Mouse (Mus musculus): ENCODE measurements around the gene Dclre1c. TPM values are rescaled to one million over a fixed set of nuclear protein-coding genes. Genes with fewer than 3 reads are reported as not detected.

Dclre1c gene
- total and polyA plus RNA-seq, 3 experiments = 6.0 to 9.6 (median 7.0) TPM

DNA sequence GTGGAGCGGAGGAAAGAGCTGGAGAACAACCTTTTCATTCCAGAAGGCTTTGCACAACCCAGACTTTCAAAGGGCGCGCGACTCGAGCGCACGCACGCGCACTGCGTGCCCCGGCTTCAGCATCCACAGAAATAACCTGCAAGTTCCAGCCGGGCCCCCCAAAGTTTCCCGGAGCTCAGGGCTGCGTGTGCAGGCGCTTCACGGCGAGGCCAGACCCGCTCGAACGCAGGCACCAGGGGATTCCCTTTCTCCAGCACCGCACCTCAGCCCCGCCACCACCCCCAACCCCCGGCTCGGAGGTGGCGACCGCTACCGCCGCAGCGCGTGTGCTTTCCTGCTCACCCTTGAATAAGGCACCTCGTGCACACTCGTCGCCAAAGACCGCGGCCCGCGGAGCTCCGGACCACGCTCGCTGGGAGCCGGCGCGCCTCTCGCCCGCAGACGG lies 50.5 kb downstream of the Dclre1c start:
- Histone ChIP-seq H3K9me3 (replicated peaks; ENCODE audit: low read length) (no peaks in the 10 kb centered on the region), H3K27me3 (replicated peaks) (no peaks in the 10 kb centered on the region), H3K79me2 (replicated peaks; ENCODE audit: control insufficient read depth, extremely low read depth, insufficient read depth, poor library complexity, severe bottlenecking) (peaks cover 18% of the 10 kb centered on the region), H3K4me2 (ENCODE audit: insufficient read depth, low read depth, poor library complexity, severe bottlenecking) (peak overlapping the region; percentile 90), H3K27ac (ENCODE audit: insufficient read depth, low read depth) (peak overlapping the region; percentile 57), H3K4me1 (ENCODE audit: control insufficient read depth in 1 of 2, insufficient read depth in 2 of 2) (peaks cover 6 to 45% of the 10 kb centered on the region in 2 experiments; a peak in 3 of 4 replicates), H3K4me3 (replicated peaks in 1 of 3; ENCODE audit: low read depth in 2 of 3, low read length in 2 of 3, poor library complexity in 1 of 3) (peak overlapping the region; percentile 64 to 95 (median 86)), H3K9ac (ENCODE audit: insufficient read depth, low read depth) (peak overlapping the region; percentile 71), H3K36me3 (replicated peaks in 1 of 2; ENCODE audit: control insufficient read depth in 1 of 2, insufficient read depth in 1 of 2, low read length in 1 of 2) (peaks cover 4 to 20% of the 10 kb centered on the region in 2 experiments)
- in situ Hi-C loops (cut with MboI; ENCODE audit: low pct_ligation_motif_present, low pct_unique_long_range_greater_than_20kb, low sequenced_read_pairs) = no loop called here
- TF ChIP-seq TCF12 (IDR thresholded peaks at IDR 0.05; ENCODE audit: low read depth, low read length) = no peak
- TF ChIP-seq HCFC1 (IDR thresholded peaks at IDR 0.05; ENCODE audit: low read depth, low read length) = no peak
- peak; percentile 87 for TF ChIP-seq NRF1 (IDR thresholded peaks at IDR 0.05; ENCODE audit: low read depth, low read length)
- peak; percentile 52 for DNase-seq (ENCODE audit: extremely low read depth)
- dilution Hi-C loops (cut with MboI; ENCODE audit: extremely low pct_ligation_motif_present, extremely low pct_unique_long_range_greater_than_20kb, low sequenced_read_pairs) = no loop called here

DNA sequence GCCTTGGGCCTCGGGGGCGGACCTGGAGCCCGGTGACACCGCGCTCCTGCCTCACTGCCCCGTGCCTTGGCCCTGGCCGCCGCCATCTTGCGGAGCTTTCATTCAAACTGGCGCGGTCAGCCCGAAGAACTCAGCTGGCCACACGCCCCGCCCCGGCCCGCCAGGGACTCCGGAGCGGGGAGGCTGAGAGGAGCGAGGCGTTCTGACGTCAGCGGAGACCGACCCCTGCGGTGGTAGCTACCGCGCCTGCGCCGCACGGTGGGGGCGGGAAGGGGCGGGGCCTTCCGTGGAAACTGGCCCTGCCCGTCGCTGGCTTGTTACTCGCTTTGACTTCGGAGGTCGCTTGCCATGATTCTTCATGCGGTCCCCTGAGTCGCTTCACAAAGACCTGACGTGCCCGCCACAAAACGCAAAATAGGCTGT lies 50.9 kb downstream of the Dclre1c start, which contains the start of gene Suv39h2:
Gene Suv39h2 (minus strand): TSS at position 171 of the 423 bp plus-strand sequence.
- Histone ChIP-seq H3K79me2 (replicated peaks; ENCODE audit: control insufficient read depth, extremely low read depth, insufficient read depth, poor library complexity, severe bottlenecking) (peaks cover 15% of the 10 kb centered on the region), H3K27ac (ENCODE audit: insufficient read depth, low read depth) (peak within 1 kb of the TSS; percentile 65), H3K27me3 (replicated peaks) (no peaks in the 10 kb centered on the region), H3K9me3 (replicated peaks; ENCODE audit: low read length) (no peaks in the 10 kb centered on the region), H3K9ac (ENCODE audit: insufficient read depth, low read depth) (peak within 1 kb of the TSS; percentile 71), H3K4me3 (replicated peaks in 1 of 3; ENCODE audit: low read depth in 2 of 3, low read length in 2 of 3, poor library complexity in 1 of 3) (peak within 1 kb of the TSS; percentile 71 to 95 (median 86)), H3K4me2 (ENCODE audit: insufficient read depth, low read depth, poor library complexity, severe bottlenecking) (peak within 1 kb of the TSS; percentile 90), H3K4me1 (ENCODE audit: control insufficient read depth in 1 of 2, insufficient read depth in 2 of 2) (peaks cover 6 to 44% of the 10 kb centered on the region in 2 experiments; a peak in 3 of 4 replicates), H3K36me3 (replicated peaks in 1 of 2; ENCODE audit: control insufficient read depth in 1 of 2, insufficient read depth in 1 of 2, low read length in 1 of 2) (peaks cover 4 to 16% of the 10 kb centered on the region in 2 experiments)
- TF ChIP-seq ELF1 (IDR thresholded peaks at IDR 0.05; ENCODE audit: low read depth, low read length) (peak; percentile 66; the same call in 1 of the 2 replicates), MXI1 (IDR thresholded peaks at IDR 0.05; ENCODE audit: low read depth, low read length) (peak; percentile 79), JUND (conservative IDR thresholded peaks at IDR 0.05; ENCODE audit: low read depth, low read length) (no peak), SMC3 (IDR thresholded peaks at IDR 0.05; ENCODE audit: low read depth, low read length) (no peak), PAX5 (IDR thresholded peaks at IDR 0.05; ENCODE audit: low read length) (no peak), HCFC1 (IDR thresholded peaks at IDR 0.05; ENCODE audit: low read depth, low read length) (peak; percentile 56), POLR2AphosphoS2 (IDR thresholded peaks at IDR 0.05; ENCODE audit: low read depth, low read length) (peak; percentile 74; the same call in 1 of the 2 replicates), IRF4 (IDR thresholded peaks at IDR 0.05; ENCODE audit: low read depth, low read length) (peak; percentile 6; the same call in 1 of the 2 replicates), TBP (conservative IDR thresholded peaks at IDR 0.05; ENCODE audit: low read depth, low read length) (peak; percentile 62; the same call in 1 of the 2 replicates), KAT2A (IDR thresholded peaks at IDR 0.05; ENCODE audit: insufficient replicate concordance, low read length) (0 out of 2 replicates have a peak, but pooled peaks have one; percentile 6), MAZ (IDR thresholded peaks at IDR 0.05; ENCODE audit: low read depth, low read length) (peak; percentile 82), NRF1 (IDR thresholded peaks at IDR 0.05; ENCODE audit: low read depth, low read length) (peak; percentile 88), MAX (IDR thresholded peaks at IDR 0.05; ENCODE audit: low read length) (peak; percentile 67; the same call in 1 of the 2 replicates), POLR2A (IDR thresholded peaks at IDR 0.05; ENCODE audit: low read depth, low read length) (peak; percentile 94), TCF12 (IDR thresholded peaks at IDR 0.05; ENCODE audit: low read depth, low read length) (peak; percentile 89), SIN3A (IDR thresholded peaks at IDR 0.05; ENCODE audit: low read length) (peak; percentile 93), ZC3H11A (IDR thresholded peaks at IDR 0.05; ENCODE audit: low read depth, low read length) (no peak), ETS1 (conservative IDR thresholded peaks at IDR 0.05; ENCODE audit: low read depth, low read length) (peak; percentile 45; the same call in 1 of the 2 replicates), MEF2A (IDR thresholded peaks at IDR 0.05; ENCODE audit: borderline replicate concordance, low read depth, low read length) (peak; percentile 22; the same call in 1 of the 2 replicates), ZMIZ1 (IDR thresholded peaks at IDR 0.05; ENCODE audit: low read depth, low read length) (peak; percentile 84), NELFE (IDR thresholded peaks at IDR 0.05; ENCODE audit: low read depth, low read length) (peak; percentile 92)
- peak; percentile 94 for DNase-seq (ENCODE audit: extremely low read depth)
- dilution Hi-C loops (cut with MboI; ENCODE audit: extremely low pct_ligation_motif_present, extremely low pct_unique_long_range_greater_than_20kb, low sequenced_read_pairs) (no loop called here), in situ Hi-C loops (cut with MboI; ENCODE audit: low pct_ligation_motif_present, low pct_unique_long_range_greater_than_20kb, low sequenced_read_pairs) (no loop called here)

Measured in CH12.LX (cell line).